Mouse (Mus musculus) kidney, embryonic 14.5 days (tissue): ENCODE data around the gene Tmcc3. TPM values are rescaled to one million over a fixed set of nuclear protein-coding genes. Genes with fewer than 3 reads are reported as not detected.

ENCODE experiments used
- ATAC-seq: fragments of 200-750 bp; cut with Nextera tagmentation; 2 replicates; pipeline ENCODE4 v1.8.0; 2017; ENCODE audit warnings: moderate number of reproducible peaks, mild to moderate bottlenecking, moderate TSS enrichment, moderate library complexity; ENCODE audit not compliant: low FRiP score, low TSS enrichment
- H3K27ac ChIP-seq: fragments of 300-500 bp; sonication (generic); 2 replicates; pipeline ENCODE4 v1.5.1; 2014; ENCODE audit warnings: low read depth, mild to moderate bottlenecking, low read length, moderate library complexity, mixed read lengths
- H3K27me3 ChIP-seq: fragments of 300-500 bp; sonication (generic); 2 replicates; pipeline ENCODE4 v1.6.1; 2014; ENCODE audit warnings: mild to moderate bottlenecking, low read length; ENCODE audit not compliant: control insufficient read depth, insufficient read depth
- H3K36me3 ChIP-seq: fragments of 300-500 bp; sonication (generic); 2 replicates; pipeline ENCODE4 v1.6.1; 2014; ENCODE audit warnings: low read length, mixed read lengths; ENCODE audit not compliant: control insufficient read depth, insufficient read depth
- H3K4me1 ChIP-seq: fragments of 300-500 bp; sonication (generic); 2 replicates; pipeline ENCODE4 v1.6.1; 2014; ENCODE audit warnings: low read length, mixed read lengths; ENCODE audit not compliant: control insufficient read depth, insufficient read depth
- H3K4me2 ChIP-seq: fragments of 300-500 bp; sonication (generic); replicated peaks from 2 replicates; pipeline ENCODE4 v1.6.1; 2014; ENCODE audit warnings: low read depth, mild to moderate bottlenecking, low read length
- H3K4me3 ChIP-seq: fragments of 300-500 bp; sonication (generic); 2 replicates; pipeline ENCODE4 v1.5.1; 2014; ENCODE audit warnings: mild to moderate bottlenecking, low read length
- H3K9ac ChIP-seq: fragments of 300-500 bp; sonication (generic); 2 replicates; pipeline ENCODE4 v1.6.1; 2014; ENCODE audit warnings: low read depth, mild to moderate bottlenecking, low read length, moderate library complexity
- H3K9me3 ChIP-seq: fragments of 300-500 bp; sonication (generic); 2 replicates; pipeline ENCODE4 v1.6.1; 2016; ENCODE audit warnings: low read length; ENCODE audit not compliant: control insufficient read depth
- WGBS: fragments of 180-500 bp; shearing (Covaris S2); extraction: QIAGEN DNeasy Blood & Tissue Kit; methylation state at CpG from one replicate; pipeline ENCODE4 v1.1.7; 2014; 5-methylcytosine and 5-hydroxymethylcytosine counted together
- polyA plus RNA-seq: library from polyadenylated mRNA; unstranded; fragments of >200 nt; fragmentation: Nextera tagmentation; extraction: Ambion mirVana; gene quantifications from 2 replicates; pipeline ENCODE4 v1.2.1, GENCODE M21; 2014

Tmcc3 gene
- polyA plus RNA-seq, 1 experiment from 2014 or later, result 7.2 TPM

DNA sequence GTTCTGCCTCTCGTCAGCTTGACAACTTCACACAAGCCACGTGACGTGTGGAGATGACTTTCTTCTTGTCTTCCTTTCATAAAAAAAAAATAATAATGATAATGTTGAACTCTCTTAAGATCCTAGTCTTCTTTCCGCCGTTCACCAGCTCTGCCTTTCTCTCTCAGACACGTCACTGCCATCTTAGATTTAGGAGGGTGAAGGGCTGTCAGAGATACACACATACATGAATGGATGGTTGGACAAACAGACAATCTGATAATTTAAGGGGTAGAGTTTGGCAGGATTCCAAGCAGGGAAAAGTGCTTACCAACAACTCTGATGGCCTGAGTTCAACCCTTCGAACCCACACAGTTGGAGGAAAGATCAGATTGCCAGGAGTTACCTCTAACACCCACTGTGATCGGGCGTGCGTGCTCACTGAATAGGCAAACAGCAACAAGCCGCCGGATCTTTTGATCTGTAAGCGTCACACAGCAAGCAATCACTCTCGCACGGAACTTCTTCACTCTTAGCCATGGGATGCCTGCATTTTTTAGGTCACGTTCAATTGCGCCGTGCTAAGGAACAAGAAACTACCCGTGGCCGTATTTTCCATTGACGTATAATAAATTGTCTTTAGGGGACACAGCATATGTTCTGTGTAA is 254.6 kb downstream of the Tmcc3 start:
- Histone ChIP-seq H3K9ac (no peak overlapping the region), H3K4me2 (no peak overlapping the region), H3K27me3 (no peaks in the 10 kb centered on the region), H3K27ac (peak overlapping the region; percentile 11; the same call in 1 of the 2 replicates), H3K4me3 (no peak overlapping the region), H3K4me1 (peaks cover 18% of the 10 kb centered on the region), H3K9me3 (no peaks in the 10 kb centered on the region), H3K36me3 (no peaks in the 10 kb centered on the region)
- WGBS, result 40% methylated on average over 21 of the region's 21 CpGs
- no peak for ATAC-seq

DNA sequence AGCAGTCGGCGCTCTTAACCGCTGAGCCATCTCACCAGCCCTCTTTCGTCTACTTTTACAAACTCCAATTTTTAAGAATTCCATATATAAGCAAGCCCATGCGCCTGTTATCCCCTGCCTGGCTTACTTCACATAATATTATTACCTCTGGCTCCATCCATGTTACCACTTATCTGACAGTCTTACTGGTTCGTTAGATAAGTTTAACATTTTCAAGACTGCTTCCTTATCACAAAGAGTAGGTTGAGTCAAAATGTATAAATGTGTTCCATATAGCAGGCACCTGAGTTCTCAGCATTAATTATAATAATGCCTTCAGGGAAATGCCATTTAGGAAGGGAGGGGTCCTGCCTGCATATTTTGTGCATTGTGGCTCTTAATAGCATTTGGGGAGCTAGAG is 255.5 kb downstream of the Tmcc3 start:
- Histone ChIP-seq H3K27ac (no peak overlapping the region), H3K4me2 (no peak overlapping the region), H3K9ac (no peak overlapping the region), H3K9me3 (no peaks in the 10 kb centered on the region), H3K4me1 (peaks cover 18% of the 10 kb centered on the region), H3K36me3 (no peaks in the 10 kb centered on the region), H3K27me3 (no peaks in the 10 kb centered on the region), H3K4me3 (no peak overlapping the region)
- ATAC-seq, result no peak
- 91% methylated on average over 6 of the region's 6 CpGs for WGBS

DNA sequence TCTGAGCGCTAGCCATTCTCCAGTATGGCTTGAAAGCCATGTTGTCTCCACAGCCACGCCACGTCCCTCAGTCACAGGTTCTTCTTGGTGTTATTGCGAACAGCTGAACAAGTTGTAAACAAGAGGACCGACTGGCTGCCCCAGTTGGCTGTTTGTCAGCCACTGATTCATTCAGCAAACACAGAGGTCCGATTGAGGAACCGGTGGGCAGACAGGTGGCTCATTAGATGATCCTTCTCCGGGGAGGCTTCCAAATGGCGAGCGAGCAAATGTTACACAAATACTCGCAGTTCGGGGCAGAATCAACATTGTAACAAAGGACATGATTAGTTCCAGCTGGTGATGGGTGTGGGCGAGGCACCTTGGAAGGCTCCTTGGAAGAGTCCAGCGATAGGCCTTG is 256.2 kb downstream of the Tmcc3 start:
- Histone ChIP-seq H3K27me3 (no peaks in the 10 kb centered on the region), H3K4me1 (peaks cover 18% of the 10 kb centered on the region), H3K9ac (no peak overlapping the region), H3K9me3 (no peaks in the 10 kb centered on the region), H3K27ac (no peak overlapping the region), H3K4me3 (no peak overlapping the region), H3K4me2 (no peak overlapping the region), H3K36me3 (no peaks in the 10 kb centered on the region)
- 53% methylated on average over 14 of the region's 14 CpGs for WGBS
- ATAC-seq, result no peak

DNA sequence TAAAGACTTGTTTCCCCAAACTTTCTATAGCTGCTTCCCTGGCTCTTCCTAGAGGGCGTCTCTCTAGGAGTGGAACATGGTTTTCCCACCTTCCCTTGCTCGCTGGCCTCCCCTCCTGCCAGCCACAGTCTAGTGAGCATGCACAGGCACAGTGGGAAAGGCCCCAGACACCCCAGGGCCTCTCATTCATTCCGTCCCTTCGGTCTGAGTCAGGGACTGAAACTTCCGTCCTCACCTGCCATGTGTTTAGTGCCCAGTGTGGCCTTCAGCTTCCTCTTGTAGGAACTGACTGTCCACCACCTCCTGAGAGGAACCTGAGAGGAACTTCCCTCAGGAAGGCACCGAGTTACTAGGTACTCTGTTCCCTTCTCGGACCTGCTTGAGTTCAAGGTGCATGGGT is 257.1 kb downstream of the Tmcc3 start:
- Histone ChIP-seq H3K4me2 (no peak overlapping the region), H3K9me3 (no peaks in the 10 kb centered on the region), H3K27ac (no peak overlapping the region), H3K4me1 (peaks cover 18% of the 10 kb centered on the region), H3K36me3 (no peaks in the 10 kb centered on the region), H3K9ac (no peak overlapping the region), H3K4me3 (no peak overlapping the region), H3K27me3 (no peaks in the 10 kb centered on the region)
- WGBS, result 83% methylated on average over 7 of the region's 7 CpGs
- ATAC-seq, result no peak

DNA sequence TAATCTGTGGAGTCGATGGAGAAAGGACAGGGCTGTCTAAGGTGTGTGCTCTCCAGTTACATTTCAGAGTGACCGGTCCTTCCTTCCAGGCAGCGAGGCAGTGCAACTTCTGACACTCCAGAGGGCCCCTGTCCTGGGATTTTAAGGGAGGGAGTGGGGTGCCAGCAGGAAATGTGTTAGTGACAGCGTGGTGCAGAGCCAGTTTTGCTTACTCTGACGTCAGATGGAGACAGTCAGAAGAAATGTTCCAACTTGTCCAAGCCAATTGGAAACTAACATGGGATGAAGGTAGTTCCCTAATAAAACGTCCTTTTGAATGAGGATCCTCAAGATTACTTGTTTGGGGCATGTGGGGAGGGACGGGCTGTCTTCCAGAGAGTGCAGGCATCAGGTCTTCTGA is 258.0 kb downstream of the Tmcc3 start:
- 64% methylated on average over 7 of the region's 7 CpGs for WGBS
- no peak overlapping the region for H3K4me2 ChIP-seq
- no peaks in the 10 kb centered on the region for H3K36me3 ChIP-seq
- no peak for ATAC-seq
- H3K4me1 ChIP-seq, result peaks cover 18% of the 10 kb centered on the region
- no peaks in the 10 kb centered on the region for H3K9me3 ChIP-seq
- H3K4me3 ChIP-seq, result no peak overlapping the region
- no peak overlapping the region for H3K27ac ChIP-seq
- H3K27me3 ChIP-seq, result no peaks in the 10 kb centered on the region
- H3K9ac ChIP-seq, result no peak overlapping the region

DNA sequence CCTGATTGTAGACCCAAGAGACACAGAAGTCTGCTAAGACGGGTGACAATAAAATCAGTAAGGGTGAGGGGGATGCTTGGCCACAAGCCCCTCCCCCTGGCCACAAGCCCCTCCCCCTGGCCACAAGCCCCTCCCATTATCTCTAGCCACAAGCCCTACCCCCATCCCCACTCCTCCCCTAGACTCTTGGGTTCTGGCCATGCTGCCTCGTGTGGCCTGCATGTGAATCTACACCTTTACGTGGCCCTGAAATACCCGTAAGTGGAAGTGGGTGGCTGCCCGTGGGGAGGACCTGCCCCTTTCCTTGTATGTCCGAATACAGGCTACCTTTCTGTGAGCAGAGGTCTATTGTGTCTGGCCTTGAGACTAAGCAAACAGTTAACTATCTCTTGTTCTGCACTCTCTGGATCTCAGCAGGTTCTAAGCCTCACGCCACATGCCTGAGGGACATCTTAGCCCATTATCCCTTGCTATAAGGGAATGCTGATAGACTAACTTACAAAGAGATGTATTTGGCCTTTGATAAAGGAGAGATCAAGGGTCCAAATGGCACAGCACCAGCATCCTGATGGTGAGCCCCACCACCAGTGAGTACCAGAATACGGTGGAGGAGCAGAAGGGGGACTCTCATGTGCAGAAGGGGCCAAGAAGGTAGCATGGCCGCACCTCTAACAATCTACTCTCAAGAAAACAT is 260.3 kb downstream of the Tmcc3 start:
- no peaks in the 10 kb centered on the region for H3K27me3 ChIP-seq
- no peak overlapping the region for H3K27ac ChIP-seq
- WGBS, result 85% methylated on average over 9 of the region's 9 CpGs
- H3K36me3 ChIP-seq, result no peaks in the 10 kb centered on the region
- H3K9ac ChIP-seq, result no peak overlapping the region
- no peak overlapping the region for H3K4me3 ChIP-seq
- no peak overlapping the region for H3K4me2 ChIP-seq
- no peak; the same call in 1 of the 2 replicates for ATAC-seq
- 0 out of 2 replicates have a peak, but pooled peaks cover 2% of the 10 kb centered on the region for H3K4me1 ChIP-seq
- no peaks in the 10 kb centered on the region for H3K9me3 ChIP-seq

DNA sequence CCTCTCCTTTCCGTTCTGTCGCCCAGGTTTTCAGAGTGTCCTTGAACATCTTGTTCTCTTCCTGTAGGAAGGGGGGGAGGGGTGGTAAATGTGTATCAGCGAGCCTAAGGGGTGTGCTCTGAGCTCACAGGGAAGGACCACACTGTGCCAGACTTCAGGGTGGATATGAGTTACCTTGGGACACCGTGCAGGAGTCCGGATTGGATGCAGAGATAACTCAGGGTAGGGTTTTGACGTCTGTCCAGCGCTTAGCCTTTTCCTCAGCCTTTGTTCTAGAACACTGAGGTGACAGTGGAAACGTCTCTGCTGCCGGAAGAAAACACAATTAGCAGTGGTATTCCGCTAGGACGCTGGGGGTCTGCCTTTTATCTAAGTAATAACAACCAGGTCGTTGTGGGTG is 261.0 kb downstream of the Tmcc3 start:
- no peak overlapping the region for H3K4me3 ChIP-seq
- H3K27ac ChIP-seq, result no peak overlapping the region
- H3K36me3 ChIP-seq, result no peaks in the 10 kb centered on the region
- WGBS, result 44% methylated on average over 12 of the region's 12 CpGs
- H3K9me3 ChIP-seq, result no peaks in the 10 kb centered on the region
- H3K4me1 ChIP-seq, result 0 out of 2 replicates have a peak, but pooled peaks cover 2% of the 10 kb centered on the region
- no peak overlapping the region for H3K9ac ChIP-seq
- H3K4me2 ChIP-seq, result no peak overlapping the region
- no peaks in the 10 kb centered on the region for H3K27me3 ChIP-seq
- ATAC-seq, result no peak; the same call in 1 of the 2 replicates

DNA sequence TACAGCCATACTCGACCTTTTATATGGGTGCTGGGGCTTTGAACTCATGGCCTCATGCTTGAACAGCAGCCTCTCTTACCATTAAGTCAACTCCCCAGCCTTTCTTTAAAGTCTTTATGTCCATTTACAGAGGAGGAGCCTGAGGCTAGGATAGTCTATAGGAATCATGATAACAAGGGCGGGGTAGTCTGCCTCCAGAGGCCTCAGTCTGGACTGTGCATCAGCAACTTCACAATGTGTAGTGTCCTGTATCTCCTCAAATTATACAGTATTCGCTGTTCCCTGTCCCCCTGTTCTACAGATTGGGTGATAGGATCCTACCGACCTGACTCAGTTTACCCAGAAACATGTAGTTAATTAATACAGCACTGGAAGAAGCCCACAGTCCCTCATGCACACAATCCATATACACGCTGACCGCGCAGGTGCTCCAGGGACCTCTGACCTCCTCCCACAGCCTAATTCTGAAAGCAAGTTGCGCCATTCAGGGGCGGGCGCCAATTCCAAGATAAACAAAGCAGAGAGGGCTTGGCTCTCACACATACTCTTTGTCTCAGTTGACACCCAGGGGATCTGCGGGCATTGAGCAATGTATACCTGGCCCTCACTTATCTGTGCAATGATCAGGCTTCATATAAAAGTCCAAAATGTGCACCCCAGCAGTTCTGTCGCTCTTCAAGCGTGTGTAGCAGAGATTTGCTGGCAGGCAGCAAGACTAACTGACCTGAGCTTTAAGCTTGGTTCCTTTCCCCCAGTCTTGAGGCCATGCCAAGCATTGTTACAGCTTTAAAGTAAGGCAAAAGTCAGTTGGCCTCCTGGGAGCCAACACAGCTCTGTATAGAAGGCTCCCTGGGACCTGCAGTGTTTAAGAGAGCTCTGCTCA is 262.9 kb downstream of the Tmcc3 start:
- WGBS, result 77% methylated on average over 13 of the region's 13 CpGs
- no peaks in the 10 kb centered on the region for H3K36me3 ChIP-seq
- no peak for ATAC-seq
- H3K27me3 ChIP-seq, result no peaks in the 10 kb centered on the region
- no peaks in the 10 kb centered on the region for H3K9me3 ChIP-seq
- no peak overlapping the region for H3K9ac ChIP-seq
- no peak overlapping the region for H3K27ac ChIP-seq
- H3K4me1 ChIP-seq, result no peaks in the 10 kb centered on the region
- H3K4me3 ChIP-seq, result no peak overlapping the region
- H3K4me2 ChIP-seq, result no peak overlapping the region

DNA sequence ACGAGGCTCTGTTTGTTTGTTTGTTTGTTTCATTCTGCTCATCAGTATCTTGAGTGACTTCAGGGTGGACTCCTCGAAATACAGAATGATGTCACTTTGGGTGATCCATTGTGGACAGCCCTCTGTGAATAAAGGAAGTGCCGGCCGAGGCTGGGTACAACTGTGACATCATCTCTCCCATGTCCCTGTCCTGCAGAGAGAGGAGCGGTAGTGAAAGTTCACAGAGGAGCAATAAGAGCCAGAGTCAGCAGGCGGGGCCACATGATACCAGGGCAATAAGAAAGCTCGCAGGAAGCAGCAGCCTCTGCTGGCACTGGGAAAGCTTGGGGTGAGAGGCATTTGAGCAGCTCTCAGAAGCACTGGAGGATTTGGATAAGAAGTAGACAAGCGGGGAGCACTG is 264.2 kb downstream of the Tmcc3 start:
- 28% methylated on average over 8 of the region's 8 CpGs for WGBS
- H3K27ac ChIP-seq, result no peak overlapping the region
- no peaks in the 10 kb centered on the region for H3K27me3 ChIP-seq
- no peaks in the 10 kb centered on the region for H3K4me1 ChIP-seq
- no peaks in the 10 kb centered on the region for H3K36me3 ChIP-seq
- no peak overlapping the region for H3K9ac ChIP-seq
- ATAC-seq, result no peak
- H3K4me3 ChIP-seq, result no peak overlapping the region
- H3K4me2 ChIP-seq, result no peak overlapping the region
- no peaks in the 10 kb centered on the region for H3K9me3 ChIP-seq
